Mouse (Mus musculus) left cerebral cortex, adult 18-20 months (tissue): ENCODE results near the gene Apom. TPM values are rescaled to one million over a fixed set of nuclear protein-coding genes. Genes with fewer than 3 reads are reported as not detected.

Experiments
- DNase-seq, 2 experiments: peaks; one replicate each; pipeline ENCODE4 v3.0.0; 2021 to 2022; ENCODE audit warnings: low spot score in 2 of 2, mixed read lengths in 1 of 2
- total RNA-seq, 2 experiments: library from RNA; stranded (reverse); gene quantifications; 2 replicates each; pipeline ENCODE4 v1.2.3; 2021

Gene Apom
- total RNA-seq, 2 experiments from 2014 or later = not detected

DNA sequence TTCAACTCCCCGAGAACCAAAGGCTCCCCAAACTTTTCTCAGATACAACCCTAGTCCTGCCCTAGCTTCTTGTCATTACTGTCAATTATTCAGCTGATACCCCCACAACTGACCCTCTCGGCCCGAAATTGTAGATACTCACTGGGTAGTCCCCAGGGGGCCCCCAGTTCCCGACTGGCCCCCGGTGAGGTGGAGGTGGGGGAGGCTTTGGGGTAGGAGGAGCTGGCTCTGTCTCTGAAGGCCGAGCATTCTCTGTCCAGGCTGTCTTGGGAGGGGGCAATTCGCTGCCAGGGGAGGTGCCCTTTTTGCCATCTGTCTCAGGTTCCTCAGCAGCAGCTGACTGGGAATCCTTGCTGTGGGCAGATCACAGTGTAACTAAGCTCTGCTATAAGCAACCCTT, 27.8 kb upstream of the Apom start:
- no peak for DNase-seq

GRCm38 (mm10) chr17:35158850-35159593, 27.2 kb upstream of the Apom start:
- DNase-seq = no peak

DNA sequence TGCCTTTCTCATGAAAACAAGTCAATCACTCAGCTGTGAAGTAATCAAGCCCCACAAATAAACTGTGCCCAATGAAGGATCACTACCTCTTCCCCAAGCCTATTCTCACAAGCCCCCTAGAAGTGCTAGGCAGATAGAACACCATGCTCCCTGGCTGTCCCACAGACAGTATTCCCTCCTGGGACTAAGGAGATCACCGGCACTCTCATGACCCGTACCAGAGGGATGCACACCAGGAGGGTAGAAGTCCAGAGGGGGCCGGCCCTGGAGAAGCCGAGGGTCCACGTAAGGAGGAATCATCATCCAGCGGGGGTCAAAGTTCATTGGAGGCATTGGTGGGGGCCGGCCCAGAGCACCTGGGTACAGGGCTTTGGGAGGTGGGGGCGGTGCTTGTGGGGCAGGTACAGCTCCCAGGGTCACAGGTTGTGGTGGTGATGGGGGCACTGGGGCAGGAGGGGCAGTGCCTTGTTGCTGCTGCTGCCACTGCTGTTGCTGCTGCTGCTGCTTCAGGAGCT, 25.9 kb upstream of the Apom start:
- DNase-seq = no peak

- no peak for DNase-seq
Measured at GRCm38 (mm10) chr17:35157254-35157653, 25.4 kb upstream of the Apom start.

DNA sequence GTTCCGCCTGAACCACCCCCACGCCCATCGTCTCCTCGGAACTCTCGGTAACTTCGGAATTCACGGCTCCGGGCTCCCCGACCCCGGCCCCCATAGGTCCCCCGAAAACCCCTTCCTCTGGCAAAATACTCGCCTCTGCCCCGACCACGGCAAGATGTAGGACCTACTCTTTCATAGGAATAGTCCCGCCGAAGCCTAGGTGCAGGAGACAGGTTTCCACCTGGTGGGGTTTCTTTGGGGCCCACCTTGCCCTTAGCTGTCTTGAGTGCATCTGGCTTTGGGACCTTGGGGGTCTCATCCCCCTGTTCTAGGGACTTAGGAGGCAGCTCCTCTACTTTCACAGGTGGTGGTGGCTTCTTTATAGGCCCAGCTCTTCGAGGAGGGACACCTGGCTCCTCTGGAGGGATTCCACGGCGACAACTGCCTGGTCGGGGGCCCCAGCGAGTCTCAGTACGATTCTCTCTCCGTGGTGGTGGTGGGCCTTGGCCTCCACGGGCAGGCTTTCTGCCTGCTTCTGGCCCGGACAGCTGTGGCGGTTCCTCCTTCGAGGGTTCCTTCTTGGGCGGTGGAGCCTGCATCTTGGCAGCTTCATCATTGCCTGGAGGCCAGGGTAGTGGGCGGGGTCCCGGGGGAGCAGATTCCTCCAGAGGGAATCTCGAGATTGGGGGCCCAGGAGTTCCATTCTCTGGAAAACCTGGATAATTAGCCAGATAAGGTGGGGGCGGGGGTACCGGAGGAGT, 24.8 kb upstream of the Apom start:
- DNase-seq = no peak

- DNase-seq = no peak
Measured at GRCm38 (mm10) chr17:35155451-35155850, 23.6 kb upstream of the Apom start.

GRCm38 (mm10) chr17:35154616-35155015, 22.8 kb upstream of the Apom start:
- DNase-seq = no peak

DNA sequence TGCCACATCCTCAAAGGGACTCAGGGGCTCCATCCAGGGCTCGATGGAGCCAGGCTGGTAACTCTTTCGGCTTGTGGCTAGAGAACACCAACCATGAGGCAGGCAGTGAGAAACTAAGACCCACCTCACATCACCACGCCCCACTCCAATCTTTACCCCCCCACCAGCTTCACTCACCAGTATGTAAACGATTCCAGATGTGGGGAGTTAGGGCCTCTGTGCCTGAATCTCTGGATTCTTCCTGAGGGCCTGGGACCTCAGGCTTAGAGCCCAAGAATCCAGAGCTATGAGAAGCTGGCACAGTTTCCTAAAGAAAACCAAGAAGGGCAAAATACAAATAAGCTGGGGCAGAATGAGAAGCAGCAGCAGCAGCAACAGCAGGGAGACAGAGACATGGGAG, 22.1 kb upstream of the Apom start:
- DNase-seq = no peak

GRCm38 (mm10) chr17:35153077-35153476, 21.2 kb upstream of the Apom start:
- DNase-seq = no peak

DNA sequence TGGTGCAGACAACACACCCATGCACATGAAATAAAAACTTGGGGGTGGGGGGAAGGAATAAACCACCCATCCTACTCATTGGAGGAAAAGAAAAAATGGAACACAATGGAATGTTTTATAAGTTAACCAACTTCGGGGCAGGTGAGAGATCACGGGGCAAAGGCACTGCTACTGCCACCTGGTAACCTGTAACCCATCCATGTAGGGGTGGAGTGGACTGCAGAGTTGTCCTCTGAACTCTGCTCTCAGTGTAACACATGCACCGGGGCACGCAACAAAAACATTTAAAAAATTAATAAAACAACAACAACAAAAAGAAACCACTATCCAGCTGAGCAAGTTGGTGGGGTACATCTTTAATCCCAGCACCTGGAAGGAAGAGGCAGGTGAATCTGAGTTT, 20.3 kb upstream of the Apom start:
- no peak for DNase-seq

DNA sequence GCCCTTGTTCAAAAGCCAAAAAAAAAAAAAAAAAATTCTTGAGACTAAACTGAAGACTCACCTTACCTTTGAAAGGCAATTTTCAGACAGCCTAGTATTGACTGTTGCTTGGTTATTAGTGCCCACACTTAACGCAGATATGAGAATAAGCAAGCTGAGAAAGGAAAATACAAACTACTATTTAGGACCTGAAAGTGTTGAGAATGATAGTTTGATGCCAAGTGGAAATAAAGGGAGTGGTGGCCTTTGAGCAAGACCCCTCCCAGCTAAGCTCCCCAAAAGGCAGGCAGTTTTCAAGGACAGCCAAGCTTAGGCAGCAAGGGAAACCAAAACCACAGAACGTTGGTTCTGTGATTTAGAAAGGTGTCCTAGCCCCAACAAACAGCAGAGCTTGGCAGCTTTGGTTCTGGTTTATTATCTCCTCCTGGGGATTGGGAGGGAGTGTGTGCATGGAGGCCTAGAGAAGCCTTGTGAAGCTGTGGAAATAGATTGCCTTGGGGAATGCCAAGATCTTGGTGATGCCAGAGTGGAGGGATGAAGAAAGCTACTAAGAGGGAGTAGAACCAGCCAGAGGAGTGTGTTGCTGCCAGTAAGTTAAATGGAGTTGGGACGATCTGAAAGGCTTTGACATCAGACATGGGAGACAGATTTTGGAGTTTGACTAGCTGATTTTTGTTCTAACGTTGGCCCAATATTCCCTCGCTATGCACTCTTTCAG, 16.2 kb upstream of the Apom start:
- DNase-seq = no peak

DNA sequence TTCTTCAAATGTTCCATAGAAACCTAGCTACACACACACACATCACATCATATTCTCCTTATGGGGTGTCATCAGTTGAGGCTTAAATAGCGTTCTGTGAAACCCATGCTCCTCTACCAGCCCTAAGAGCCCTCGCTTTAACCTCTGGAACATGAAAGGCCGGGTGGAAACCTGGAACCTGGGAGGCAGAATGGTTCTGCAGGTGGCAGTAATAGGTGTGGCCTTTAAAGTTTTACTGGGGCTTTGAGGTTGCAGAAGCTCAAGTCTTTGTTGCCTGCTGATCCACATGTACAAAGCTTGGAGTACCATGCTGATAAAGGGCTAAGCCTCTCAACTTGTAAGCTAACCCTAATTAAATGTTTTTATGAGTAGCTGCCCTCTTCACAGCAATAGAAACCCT, 15.5 kb upstream of the Apom start:
- no peak for DNase-seq

DNA sequence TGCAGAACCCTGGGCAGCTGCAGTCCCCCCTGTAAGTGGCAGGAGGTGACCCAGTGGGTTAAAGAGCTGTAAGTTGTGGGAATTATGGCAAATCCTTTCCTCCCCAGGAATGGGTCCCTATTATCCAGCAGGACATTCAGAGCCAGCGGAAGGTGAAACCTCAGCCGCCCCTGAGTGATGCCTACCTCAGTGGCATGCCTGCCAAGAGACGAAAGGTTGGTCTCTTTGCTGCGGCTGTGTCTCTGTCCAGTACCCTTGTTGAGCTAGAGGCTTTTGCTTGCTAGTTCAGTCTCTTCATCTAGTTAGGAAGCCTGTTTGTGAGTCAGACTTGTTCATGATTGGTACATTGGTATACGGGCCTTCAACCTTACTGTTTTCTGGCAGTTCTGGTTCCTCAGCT, 14.3 kb upstream of the Apom start:
- DNase-seq = no peak

DNA sequence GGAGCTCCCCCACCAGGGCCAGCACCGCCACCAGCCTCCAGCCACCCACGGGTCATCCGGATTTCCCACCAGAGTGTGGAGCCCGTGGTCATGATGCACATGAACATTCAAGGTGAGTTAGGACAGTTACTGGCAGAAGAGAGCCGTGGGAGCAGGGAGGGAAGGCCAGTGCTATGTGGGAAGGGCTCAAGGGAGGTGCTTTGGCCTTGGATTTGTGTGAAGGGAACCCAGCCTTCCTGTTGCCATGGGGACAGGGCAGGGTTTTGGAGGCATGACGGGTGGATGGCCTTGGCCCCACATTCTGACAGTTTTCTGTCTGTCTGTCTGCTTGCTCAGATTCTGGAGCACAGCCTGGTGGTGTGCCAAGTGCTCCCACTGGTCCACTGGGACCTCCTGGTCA, 10.1 kb upstream of the Apom start:
- no peak for DNase-seq

- DNase-seq = no peak
Measured at GRCm38 (mm10) chr17:35140490-35140996, 8.7 kb upstream of the Apom start.

DNA sequence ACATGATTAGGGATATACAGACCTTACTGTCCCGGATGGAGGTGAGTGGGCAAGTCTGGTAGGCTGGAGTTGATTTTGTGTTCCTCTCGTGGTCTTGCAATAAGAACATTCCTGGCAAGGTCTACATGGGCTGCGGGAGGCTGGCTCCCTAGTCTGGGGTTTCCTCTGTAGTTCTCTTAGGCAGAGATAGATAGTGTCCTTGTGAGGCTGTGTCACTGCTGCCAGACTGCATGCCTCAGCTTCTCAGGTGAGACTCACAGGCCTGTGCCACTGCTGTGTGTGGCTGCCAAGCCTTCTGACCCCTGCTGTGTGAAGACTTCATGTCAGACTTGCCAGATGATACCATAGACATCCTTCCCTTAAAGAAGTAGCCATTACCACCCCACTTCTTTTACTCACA, 7.4 kb upstream of the Apom start:
- DNase-seq = no peak

DNA sequence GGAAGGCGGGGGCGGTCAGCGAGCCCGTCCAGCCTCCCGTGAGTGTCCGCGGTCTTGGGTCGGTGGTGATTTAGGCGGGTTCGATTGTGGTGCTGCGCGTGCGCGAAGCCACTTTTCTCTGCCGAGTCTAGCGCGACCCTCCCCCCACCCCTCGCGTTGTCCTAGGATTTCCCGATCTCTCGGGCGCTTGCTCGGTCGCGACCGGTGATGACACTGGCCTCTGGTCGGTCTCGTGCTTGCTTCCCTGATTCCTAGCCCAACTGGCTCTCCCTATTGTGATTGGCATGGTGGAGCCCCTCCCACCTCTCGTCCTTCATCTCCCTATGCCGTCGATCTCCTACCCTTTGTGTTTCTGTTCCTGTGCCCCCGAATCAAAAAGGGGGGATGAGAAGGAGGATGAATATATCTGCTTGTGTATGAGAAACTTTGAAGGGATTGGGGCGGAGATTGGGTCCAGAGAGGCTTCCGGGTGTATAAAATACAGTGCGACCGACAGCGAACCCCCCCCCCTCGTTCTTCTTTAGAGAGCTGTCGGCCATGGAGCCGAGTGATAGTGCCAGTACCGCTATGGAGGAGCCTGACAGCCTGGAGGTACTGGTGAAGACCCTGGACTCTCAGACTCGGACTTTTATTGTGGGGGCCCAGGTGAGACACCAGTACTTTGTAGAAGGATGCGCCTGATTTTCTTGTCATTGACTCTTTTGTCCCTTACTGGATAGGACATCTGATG, 3.9 kb upstream of the Apom start:
- DNase-seq = no peak

- peak; percentile 94 for DNase-seq
Measured at GRCm38 (mm10) chr17:35134801-35135590, 3.1 kb upstream of the Apom start, which contains the start of gene Bag6. Gene Bag6 (plus strand): TSS chr17:35135178.

GRCm38 (mm10) chr17:35133517-35133916, 1.7 kb upstream of the Apom start:
- DNase-seq = no peak

- DNase-seq = no peak
Measured at GRCm38 (mm10) chr17:35132174-35132560, 317 bp upstream of the Apom start.
